Mouse (Mus musculus) forebrain, embryonic 12.5 days (tissue): Measurements from ENCODE around the gene Slmap. TPM values are rescaled to one million over a fixed set of nuclear protein-coding genes. Genes with fewer than 3 reads are reported as not detected.

ENCODE experiments used
- ATAC-seq: fragments of 200-750 bp; cut with Nextera tagmentation; 2 replicates; pipeline ENCODE4 v1.8.0; 2017; ENCODE audit warnings: moderate TSS enrichment; ENCODE audit not compliant: low FRiP score
- H3K27ac ChIP-seq: fragments of 300-500 bp; sonication (generic); 2 replicates; pipeline ENCODE4 v1.5.1; 2016; ENCODE audit warnings: mild to moderate bottlenecking
- H3K27me3 ChIP-seq: fragments of 300-500 bp; sonication (generic); 2 replicates; pipeline ENCODE4 v1.6.1; 2016; ENCODE audit warnings: mild to moderate bottlenecking
- H3K36me3 ChIP-seq: fragments of 300-500 bp; sonication (generic); replicated peaks from 2 replicates; pipeline ENCODE4 v1.6.1; 2016; ENCODE audit warnings: mild to moderate bottlenecking
- H3K4me1 ChIP-seq: fragments of 300-500 bp; sonication (generic); 2 replicates; pipeline ENCODE4 v1.6.1; 2016
- H3K4me2 ChIP-seq: fragments of 300-500 bp; sonication (generic); 2 replicates; pipeline ENCODE4 v1.6.1; 2016; ENCODE audit warnings: mild to moderate bottlenecking, moderate library complexity
- H3K4me3 ChIP-seq: fragments of 300-500 bp; sonication (generic); replicated peaks from 2 replicates; pipeline ENCODE4 v1.5.1; 2016; ENCODE audit warnings: mild to moderate bottlenecking
- H3K9ac ChIP-seq: fragments of 300-500 bp; sonication (generic); 2 replicates; pipeline ENCODE4 v1.6.1; 2016; ENCODE audit warnings: mild to moderate bottlenecking
- H3K9me3 ChIP-seq: fragments of 300-500 bp; sonication (generic); 2 replicates; pipeline ENCODE4 v1.6.1; 2016
- WGBS: fragments of 180-500 bp; shearing (Covaris S2); methylation state at CpG from one replicate; pipeline ENCODE4 v1.1.7; 2016; 5-methylcytosine and 5-hydroxymethylcytosine counted together
- polyA plus RNA-seq: library from polyadenylated mRNA; unstranded; fragments of >200 nt; fragmentation: Nextera tagmentation; extraction: Ambion mirVana; gene quantifications from 2 replicates; pipeline ENCODE4 v1.2.1, GENCODE M21; 2016

The Slmap gene
- polyA plus RNA-seq, 1 experiment from 2014 or later = 21.6 TPM

GRCm38 (mm10) chr14:26450036-26450800, 84.5 kb downstream of the Slmap start:
- Histone ChIP-seq H3K4me1 (peaks cover 13% of the 10 kb centered on the region), H3K36me3 (no peaks in the 10 kb centered on the region), H3K4me3 (no peak overlapping the region), H3K9me3 (no peaks in the 10 kb centered on the region), H3K27me3 (no peaks in the 10 kb centered on the region), H3K9ac (no peak overlapping the region), H3K4me2 (peak overlapping the region; percentile 15; the same call in 1 of the 2 replicates), H3K27ac (no peak overlapping the region)
- 9% methylated on average over 16 of the region's 16 CpGs for WGBS
- 0 out of 2 replicates have a peak, but pooled peaks have one; percentile 9 for ATAC-seq

DNA sequence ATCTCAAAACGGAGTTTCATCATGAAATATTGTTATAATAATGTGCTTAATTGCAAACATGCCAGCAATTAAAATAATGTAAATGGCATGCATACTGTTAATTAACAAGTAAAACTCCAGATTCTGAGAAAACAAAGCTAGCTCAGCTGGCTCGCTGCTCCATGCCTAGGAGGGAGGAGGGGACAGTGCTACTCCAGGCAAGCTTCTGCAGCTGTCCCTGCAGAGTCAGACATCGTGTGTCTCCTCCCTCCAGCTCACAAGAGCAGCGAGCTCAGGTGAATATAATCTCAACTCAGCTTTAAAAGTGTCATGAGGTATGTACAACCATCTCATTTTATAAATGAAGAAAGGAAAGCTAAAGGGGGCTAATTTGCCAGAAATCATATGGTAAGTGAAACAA, 86.2 kb downstream of the Slmap start:
- Histone ChIP-seq H3K9ac (no peak overlapping the region), H3K4me2 (no peak overlapping the region), H3K27me3 (no peaks in the 10 kb centered on the region), H3K4me1 (peaks cover 9% of the 10 kb centered on the region), H3K4me3 (no peak overlapping the region), H3K27ac (no peak overlapping the region), H3K9me3 (no peaks in the 10 kb centered on the region), H3K36me3 (no peaks in the 10 kb centered on the region)
- no peak for ATAC-seq
- 59% methylated on average over 4 of the region's 4 CpGs for WGBS

- Histone ChIP-seq H3K9me3 (no peaks in the 10 kb centered on the region), H3K27me3 (no peaks in the 10 kb centered on the region), H3K9ac (no peak overlapping the region), H3K4me1 (peaks cover 9% of the 10 kb centered on the region), H3K4me3 (no peak overlapping the region), H3K27ac (no peak overlapping the region), H3K4me2 (no peak overlapping the region), H3K36me3 (no peaks in the 10 kb centered on the region)
- WGBS = 88% methylated on average over 2 of the region's 2 CpGs
- no peak for ATAC-seq
These were observed 87.5 kb downstream of the Slmap start for GRCm38 (mm10) chr14:26447223-26447622.

DNA sequence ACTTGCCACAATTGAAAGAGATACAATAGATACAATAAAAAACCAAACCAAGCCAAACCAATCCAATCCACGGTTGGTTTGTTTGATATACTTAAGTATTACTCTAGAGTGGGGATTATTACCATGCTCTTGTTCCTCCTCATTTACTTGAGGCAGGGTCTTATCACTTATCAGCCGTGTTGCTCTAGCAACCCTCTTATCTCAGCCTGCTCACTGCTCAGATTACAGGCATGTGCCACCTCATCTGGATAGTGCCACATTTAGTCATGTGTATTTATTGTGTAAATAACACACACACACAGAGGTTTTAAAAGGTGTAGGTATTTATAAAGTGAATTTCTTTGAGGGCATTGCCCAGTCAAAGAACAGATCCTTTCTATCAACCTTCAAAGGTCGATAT, 88.2 kb downstream of the Slmap start:
- peaks cover 9% of the 10 kb centered on the region for H3K4me1 ChIP-seq
- WGBS = 84% methylated on average over 3 of the region's 3 CpGs
- H3K36me3 ChIP-seq = no peaks in the 10 kb centered on the region
- no peak for ATAC-seq
- H3K27me3 ChIP-seq = no peaks in the 10 kb centered on the region
- no peak overlapping the region for H3K9ac ChIP-seq
- no peaks in the 10 kb centered on the region for H3K9me3 ChIP-seq
- no peak overlapping the region for H3K4me3 ChIP-seq
- no peak overlapping the region for H3K27ac ChIP-seq
- H3K4me2 ChIP-seq = no peak overlapping the region

GRCm38 (mm10) chr14:26442534-26442933, 92.2 kb downstream of the Slmap start:
- no peak overlapping the region for H3K4me2 ChIP-seq
- H3K4me3 ChIP-seq = no peak overlapping the region
- H3K27me3 ChIP-seq = no peaks in the 10 kb centered on the region
- no peak overlapping the region for H3K9ac ChIP-seq
- H3K36me3 ChIP-seq = 0 out of 2 replicates have a peak, but pooled peaks cover 2% of the 10 kb centered on the region
- H3K9me3 ChIP-seq = no peaks in the 10 kb centered on the region
- H3K27ac ChIP-seq = no peak overlapping the region
- no peaks in the 10 kb centered on the region for H3K4me1 ChIP-seq
- ATAC-seq = no peak
- WGBS = 65% methylated on average over 6 of the region's 6 CpGs

DNA sequence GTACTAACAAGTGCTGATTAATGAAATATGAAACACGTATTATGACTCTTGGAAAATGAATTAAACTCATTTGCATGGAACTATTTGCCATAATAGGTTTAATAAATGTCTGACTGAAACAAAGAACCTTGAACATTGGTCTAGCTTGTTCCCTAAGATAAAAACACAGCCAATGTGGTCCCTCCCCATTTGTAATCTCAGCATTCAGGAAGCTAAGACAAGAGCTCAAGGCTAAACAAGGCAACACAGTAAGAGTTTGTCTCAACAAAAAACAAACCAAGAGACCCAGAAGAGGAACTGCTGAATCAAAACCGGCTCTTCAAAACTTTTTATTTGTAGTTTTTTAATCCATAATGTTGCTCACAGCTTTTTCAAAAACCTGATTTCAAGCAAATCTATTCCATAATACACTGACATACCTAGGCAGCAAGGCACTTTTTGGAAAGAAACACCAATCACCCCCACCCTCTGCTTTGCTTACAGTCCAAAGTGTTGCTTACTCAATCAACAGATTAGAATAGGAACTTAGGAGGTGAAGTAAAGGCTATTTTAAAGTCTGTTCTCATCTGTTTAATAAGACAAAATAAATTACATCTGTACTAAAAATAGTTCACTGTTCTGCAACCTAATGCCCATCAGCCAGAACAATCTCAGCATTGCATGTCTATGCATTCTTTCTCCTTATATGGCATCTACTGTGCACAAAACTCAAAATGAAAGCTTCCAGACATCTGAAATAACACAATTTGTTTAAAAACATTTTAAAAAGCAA, 93.5 kb downstream of the Slmap start:
- H3K27me3 ChIP-seq = no peaks in the 10 kb centered on the region
- H3K4me3 ChIP-seq = no peak overlapping the region
- H3K9ac ChIP-seq = no peak overlapping the region
- H3K36me3 ChIP-seq = 0 out of 2 replicates have a peak, but pooled peaks cover 4% of the 10 kb centered on the region
- no peaks in the 10 kb centered on the region for H3K4me1 ChIP-seq
- no peaks in the 10 kb centered on the region for H3K9me3 ChIP-seq
- H3K4me2 ChIP-seq = no peak overlapping the region
- ATAC-seq = no peak
- 90% methylated on average over 2 of the region's 2 CpGs for WGBS
- no peak overlapping the region for H3K27ac ChIP-seq

DNA sequence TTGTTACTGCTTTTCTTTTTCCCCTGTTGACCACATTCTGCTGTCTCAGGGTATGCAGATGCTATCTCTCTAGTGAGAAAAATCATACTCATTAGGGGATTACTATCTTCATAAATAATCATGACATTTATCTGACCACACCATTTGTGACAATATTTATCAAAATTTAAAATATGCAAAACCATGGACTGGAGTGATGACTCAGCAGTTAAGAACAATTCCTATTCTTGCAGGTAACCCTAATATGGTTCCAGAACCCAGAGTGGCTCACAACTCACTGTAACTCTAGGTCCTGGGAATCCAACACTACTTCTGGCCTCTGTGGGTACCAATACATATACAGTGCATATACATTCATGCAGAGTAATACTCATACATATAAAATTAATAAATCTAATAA, 94.7 kb downstream of the Slmap start:
- Histone ChIP-seq H3K9ac (no peak overlapping the region), H3K27ac (no peak overlapping the region), H3K4me1 (no peaks in the 10 kb centered on the region), H3K4me2 (no peak overlapping the region), H3K4me3 (no peak overlapping the region), H3K36me3 (peaks cover 11% of the 10 kb centered on the region; the same call in 1 of the 2 replicates), H3K9me3 (no peaks in the 10 kb centered on the region), H3K27me3 (no peaks in the 10 kb centered on the region)
- no peak for ATAC-seq

- no peak for ATAC-seq
These were observed 97.0 kb downstream of the Slmap start for GRCm38 (mm10) chr14:26437771-26438170.

GRCm38 (mm10) chr14:26436304-26436703, 98.4 kb downstream of the Slmap start:
- Histone ChIP-seq H3K4me3 (no peak overlapping the region), H3K9ac (no peak overlapping the region), H3K9me3 (no peaks in the 10 kb centered on the region)

More at GRCm38 (mm10) chr14:26437771-26438170, 97.0 kb downstream of the Slmap start:
- 91% methylated on average over 2 of the region's 2 CpGs for WGBS
- Histone ChIP-seq H3K9ac (no peak overlapping the region), H3K36me3 (peaks cover 11% of the 10 kb centered on the region; the same call in 1 of the 2 replicates), H3K4me1 (no peaks in the 10 kb centered on the region), H3K27ac (no peak overlapping the region), H3K27me3 (no peaks in the 10 kb centered on the region), H3K4me3 (no peak overlapping the region), H3K4me2 (no peak overlapping the region), H3K9me3 (no peaks in the 10 kb centered on the region)

GRCm38 (mm10) chr14:26432320-26432719, 102.4 kb downstream of the Slmap start:
- peaks cover 8% of the 10 kb centered on the region; the same call in 1 of the 2 replicates for H3K36me3 ChIP-seq
- H3K27me3 ChIP-seq = no peaks in the 10 kb centered on the region
- no peaks in the 10 kb centered on the region for H3K9me3 ChIP-seq
- no peak overlapping the region for H3K4me2 ChIP-seq
- peak; percentile 65; the same call in 1 of the 2 replicates for ATAC-seq
- H3K4me1 ChIP-seq = no peaks in the 10 kb centered on the region
- H3K9ac ChIP-seq = no peak overlapping the region
- no peak overlapping the region for H3K27ac ChIP-seq
- no peak overlapping the region for H3K4me3 ChIP-seq
- 39% methylated on average over 2 of the region's 2 CpGs for WGBS

More at GRCm38 (mm10) chr14:26436304-26436703, 98.4 kb downstream of the Slmap start:
- ATAC-seq = no peak
- Histone ChIP-seq H3K4me2 (no peak overlapping the region), H3K27ac (no peak overlapping the region), H3K36me3 (peaks cover 11% of the 10 kb centered on the region; the same call in 1 of the 2 replicates), H3K27me3 (no peaks in the 10 kb centered on the region), H3K4me1 (no peaks in the 10 kb centered on the region)

GRCm38 (mm10) chr14:26431919-26432318, 102.8 kb downstream of the Slmap start:
- H3K36me3 ChIP-seq = peaks cover 12% of the 10 kb centered on the region; the same call in 1 of the 2 replicates
- H3K9me3 ChIP-seq = no peaks in the 10 kb centered on the region
- peak; percentile 58; the same call in 1 of the 2 replicates for ATAC-seq
- no peak overlapping the region for H3K4me2 ChIP-seq
- no peak overlapping the region for H3K4me3 ChIP-seq
- 0 out of 2 replicates have a peak overlapping the region, but pooled peaks have one; percentile 14 for H3K27ac ChIP-seq
- no peaks in the 10 kb centered on the region for H3K27me3 ChIP-seq
- 60% methylated on average over 2 of the region's 2 CpGs for WGBS
- no peak overlapping the region for H3K9ac ChIP-seq
- no peaks in the 10 kb centered on the region for H3K4me1 ChIP-seq

- H3K4me2 ChIP-seq = no peak overlapping the region
- ATAC-seq = no peak
- H3K9me3 ChIP-seq = no peaks in the 10 kb centered on the region
- H3K9ac ChIP-seq = no peak overlapping the region
- peaks cover 24% of the 10 kb centered on the region for H3K36me3 ChIP-seq
- no peak overlapping the region for H3K4me3 ChIP-seq
- WGBS = 94% methylated on average over 2 of the region's 2 CpGs
- no peaks in the 10 kb centered on the region for H3K27me3 ChIP-seq
- H3K27ac ChIP-seq = no peak overlapping the region
- H3K4me1 ChIP-seq = 0 out of 2 replicates have a peak, but pooled peaks cover 3% of the 10 kb centered on the region
These were observed 114.5 kb downstream of the Slmap start for GRCm38 (mm10) chr14:26420231-26420630.
